Mouse (Mus musculus) left cerebral cortex, postnatal 14 days (tissue): ENCODE data around the gene Rnf151. TPM values are rescaled to one million over a fixed set of nuclear protein-coding genes. Genes with fewer than 3 reads are reported as not detected.
A peak's percentile ranks its signal among the peaks of the same experiment; 100 is the strongest.
"Not testable (repeated sequence)": the region's sequence is repeated elsewhere in the genome, so short reads cannot be mapped to it uniquely, and the experiment has no call there.

Source experiments
- DNase-seq, 2 experiments: peaks; one replicate each; pipeline ENCODE4 v3.0.0; 2021 to 2022; ENCODE audit warnings: low spot score in 2 of 2, mixed read lengths in 1 of 2
- intact Hi-C: fragments of 180-260 bp; cut with DNase I; formaldehyde crosslinking; loops from one replicate; pipeline ENCODE4 v1.15.1; 2025
- total RNA-seq, 2 experiments: library from RNA; stranded (reverse); gene quantifications; 2 replicates each; pipeline ENCODE4 v1.2.3; 2021

Gene Rnf151
- total RNA-seq, 2 experiments from 2014 or later, result not detected

DNA sequence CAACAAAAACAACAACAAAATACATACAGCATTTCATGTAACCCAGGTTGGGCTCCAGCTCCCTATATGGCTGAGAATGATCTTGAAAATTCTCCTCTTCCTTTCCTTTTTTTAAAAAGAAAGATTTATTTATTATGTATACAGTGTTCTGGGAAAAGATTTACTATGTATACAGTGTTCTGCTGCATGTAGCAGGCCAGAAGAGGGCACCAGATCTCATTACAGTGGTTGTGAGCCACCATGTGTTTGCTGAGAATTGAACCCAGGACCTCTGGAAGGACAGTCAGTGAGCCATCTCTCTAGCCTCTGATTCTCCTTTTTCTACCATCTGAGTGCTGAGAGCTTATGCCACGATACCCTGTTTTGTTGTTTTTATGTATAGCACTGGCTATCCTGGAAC lies 16.6 kb upstream of the Rnf151 start:
- no peak for DNase-seq
- intact Hi-C loops, result no loop called here

GRCm38 (mm10) chr17:24733434-24734050 lies 15.7 kb upstream of the Rnf151 start:
- intact Hi-C loops, result no loop called here
- no peak for DNase-seq

- DNase-seq, result no peak
- intact Hi-C loops, result no loop called here
These were observed 14.5 kb upstream of the Rnf151 start for GRCm38 (mm10) chr17:24732233-24732935.

DNA sequence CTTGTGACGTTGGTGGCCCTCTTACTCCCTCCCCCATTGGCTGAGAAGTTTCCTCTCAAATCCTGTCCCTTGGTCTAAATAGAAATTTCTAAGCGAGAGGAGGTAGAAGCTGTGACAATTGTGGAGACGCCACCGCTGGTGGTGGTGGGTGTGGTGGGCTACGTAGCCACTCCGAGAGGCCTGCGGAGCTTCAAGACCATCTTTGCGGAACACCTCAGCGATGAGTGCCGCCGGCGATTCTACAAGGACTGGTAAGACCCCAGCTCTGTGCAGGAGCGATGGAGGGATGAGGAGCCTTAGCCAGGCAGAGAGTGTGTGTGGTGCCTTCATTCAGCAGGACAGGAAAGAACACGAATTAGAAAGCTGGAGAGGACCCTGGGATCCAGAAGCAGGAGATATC lies 12.9 kb upstream of the Rnf151 start:
- DNase-seq, result no peak
- intact Hi-C loops, result no loop called here

- DNase-seq, result no peak
- intact Hi-C loops, result no loop called here
These were observed 11.2 kb upstream of the Rnf151 start for GRCm38 (mm10) chr17:24729067-24729466.

- no peak for DNase-seq
- intact Hi-C loops, result no loop called here
These were observed 10.3 kb upstream of the Rnf151 start for GRCm38 (mm10) chr17:24728184-24728583.

DNA sequence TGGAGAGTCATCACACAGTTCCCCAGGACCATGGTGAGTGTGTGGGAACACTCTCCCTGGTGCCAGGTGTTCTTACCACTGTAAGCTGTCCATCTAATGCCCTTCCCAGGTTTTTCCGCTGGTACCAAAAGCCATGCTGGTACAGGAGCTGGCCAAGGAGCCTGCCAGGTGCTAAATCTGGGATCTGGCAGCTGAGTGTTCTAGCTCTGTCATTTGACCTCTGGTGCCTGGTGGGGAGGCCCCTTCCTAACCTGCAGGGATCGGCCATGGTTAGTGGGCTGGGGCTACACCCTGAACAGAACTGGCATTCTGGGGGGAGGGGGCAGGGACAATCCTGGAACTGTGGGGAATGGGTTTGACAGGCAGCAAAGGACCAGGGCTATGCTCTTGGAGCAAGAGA lies 9.8 kb upstream of the Rnf151 start, which contains the start of gene Rpl3l:
Rpl3l (plus strand) TSS at position 203 of the 400 bp plus-strand sequence.
- intact Hi-C loops, result no loop called here
- DNase-seq, result no peak

DNA sequence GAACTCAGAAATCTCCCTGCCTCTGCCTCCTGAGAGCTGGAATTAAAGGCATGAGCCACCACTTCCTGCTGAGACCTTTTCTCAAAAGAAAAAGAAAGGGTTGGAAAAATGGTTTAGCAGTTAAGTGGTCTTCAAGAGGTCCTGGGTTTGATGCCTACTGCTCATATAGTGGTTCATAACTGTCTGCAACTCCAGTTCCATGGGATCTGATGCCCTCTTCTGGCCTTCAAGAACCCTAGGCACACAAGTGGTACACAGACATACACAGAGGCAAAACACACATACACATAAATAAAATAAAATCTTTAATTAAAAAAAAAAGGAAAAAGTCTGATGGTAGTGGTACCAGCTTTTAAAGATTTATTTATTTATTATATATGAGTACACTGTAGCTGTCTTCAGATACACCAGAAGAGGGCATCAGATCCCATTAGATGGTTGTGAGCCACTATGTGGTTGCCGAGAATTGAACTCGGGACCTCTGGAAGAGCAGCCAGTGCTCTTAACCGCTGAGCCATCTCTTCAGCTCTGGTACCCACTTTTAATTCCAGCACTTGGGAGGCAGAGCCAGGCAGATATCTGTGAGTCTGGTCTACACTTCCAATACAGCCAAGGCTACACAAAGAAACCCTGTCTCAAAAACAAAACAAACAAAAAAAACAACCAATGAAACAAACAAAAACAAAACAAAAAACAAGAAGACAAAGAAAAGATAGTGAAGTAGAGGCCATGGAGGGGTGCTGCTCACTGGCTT lies 8.0 kb upstream of the Rnf151 start:
- no peak for DNase-seq
- intact Hi-C loops, result no loop called here

- intact Hi-C loops, result no loop called here
- DNase-seq, result peak; percentile 97 to 98
These were observed 6.3 kb upstream of the Rnf151 start, which contains the start of gene Ndufb10 for GRCm38 (mm10) chr17:24724184-24724583. Ndufb10 (minus strand) TSS chr17:24724478.

GRCm38 (mm10) chr17:24723881-24724180 lies 6.0 kb upstream of the Rnf151 start:
- peak in 1 of 2 experiments; percentile 22 for DNase-seq
- intact Hi-C loops, result no loop called here

DNA sequence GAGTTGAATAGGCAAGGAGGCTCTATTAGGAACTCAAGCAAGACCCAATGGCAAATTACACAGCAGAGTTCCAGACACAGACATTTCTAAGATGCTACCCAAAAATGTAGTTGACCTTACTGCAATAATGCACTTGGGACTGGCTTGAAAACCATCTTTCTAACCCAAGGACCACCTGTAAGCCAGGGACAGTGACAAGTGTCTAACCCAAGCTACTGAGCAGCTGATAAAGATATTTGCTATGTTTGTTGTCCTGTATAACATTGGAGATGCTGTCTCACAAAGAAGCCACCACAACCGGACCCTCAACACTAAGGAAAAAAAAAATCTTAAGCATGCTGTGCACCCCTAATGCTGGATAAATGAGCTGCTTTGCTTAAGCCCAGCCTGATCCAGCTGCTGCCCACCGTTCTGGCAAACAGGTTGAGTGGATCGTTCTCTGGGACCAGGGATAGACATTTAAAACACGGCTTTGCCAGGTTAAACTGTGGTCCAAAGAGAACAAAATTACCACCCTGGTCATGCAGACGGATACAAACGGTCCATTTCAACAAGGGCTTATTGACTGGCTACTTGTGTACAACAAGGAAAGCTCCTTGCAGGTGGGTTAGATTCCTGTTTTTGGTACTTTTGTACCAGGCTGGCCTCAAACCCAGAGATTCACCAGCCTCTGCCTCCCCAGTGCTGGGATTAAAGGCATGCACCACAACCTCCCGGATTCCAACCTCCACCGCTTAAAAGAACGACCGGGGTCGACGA lies 5.4 kb upstream of the Rnf151 start:
- intact Hi-C loops, result no loop called here
- no peak for DNase-seq

GRCm38 (mm10) chr17:24722220-24722924 lies 4.5 kb upstream of the Rnf151 start:
- intact Hi-C loops, result no loop called here

DNA sequence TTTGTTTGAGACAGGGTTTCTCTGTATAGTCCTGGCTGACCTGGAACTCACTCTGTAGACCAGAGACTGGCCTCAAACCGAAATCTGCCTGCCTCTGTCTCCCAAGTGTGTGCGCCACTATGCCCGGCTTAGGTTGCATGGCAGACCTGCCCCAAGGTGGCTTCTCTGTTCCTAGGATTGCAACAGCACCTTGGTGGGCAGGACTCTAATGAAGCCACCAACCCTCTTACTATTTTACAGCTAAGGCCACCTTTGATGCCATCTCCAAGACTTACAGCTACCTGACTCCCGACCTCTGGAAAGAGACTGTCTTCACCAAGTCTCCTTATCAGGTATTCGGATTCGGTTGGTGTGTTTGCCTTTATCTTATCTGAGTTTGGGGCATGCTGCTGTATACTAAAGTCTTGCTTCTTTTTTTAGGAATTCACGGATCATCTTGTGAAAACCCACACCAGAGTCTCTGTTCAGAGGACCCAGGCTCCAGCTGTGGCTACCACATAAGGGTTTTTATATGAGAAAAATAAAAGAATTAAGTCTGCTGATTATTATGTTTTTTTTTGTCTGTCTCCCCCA lies 3.6 kb upstream of the Rnf151 start:
- intact Hi-C loops, DNase-seq: not testable (repeated sequence)

More at GRCm38 (mm10) chr17:24722220-24722924, 4.5 kb upstream of the Rnf151 start:
- no peak for DNase-seq

DNA sequence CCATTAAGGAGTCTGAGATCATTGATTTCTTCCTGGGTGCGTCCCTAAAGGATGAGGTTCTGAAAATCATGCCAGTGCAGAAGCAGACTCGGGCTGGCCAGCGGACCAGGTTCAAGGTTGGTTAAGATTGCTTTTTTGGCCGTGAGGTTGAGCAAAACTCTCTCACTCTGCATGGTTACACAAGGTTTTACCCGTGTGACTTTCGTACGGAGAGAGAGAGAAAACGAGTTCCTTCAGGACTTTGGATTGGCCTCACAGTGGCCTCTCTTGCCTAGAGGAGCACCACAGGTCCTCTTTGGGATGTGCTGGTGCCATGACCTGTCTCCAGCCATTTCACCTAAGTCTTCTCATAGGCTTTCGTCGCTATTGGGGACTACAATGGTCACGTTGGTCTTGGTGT lies 2.8 kb upstream of the Rnf151 start:
- intact Hi-C loops, DNase-seq: not testable (repeated sequence)

DNA sequence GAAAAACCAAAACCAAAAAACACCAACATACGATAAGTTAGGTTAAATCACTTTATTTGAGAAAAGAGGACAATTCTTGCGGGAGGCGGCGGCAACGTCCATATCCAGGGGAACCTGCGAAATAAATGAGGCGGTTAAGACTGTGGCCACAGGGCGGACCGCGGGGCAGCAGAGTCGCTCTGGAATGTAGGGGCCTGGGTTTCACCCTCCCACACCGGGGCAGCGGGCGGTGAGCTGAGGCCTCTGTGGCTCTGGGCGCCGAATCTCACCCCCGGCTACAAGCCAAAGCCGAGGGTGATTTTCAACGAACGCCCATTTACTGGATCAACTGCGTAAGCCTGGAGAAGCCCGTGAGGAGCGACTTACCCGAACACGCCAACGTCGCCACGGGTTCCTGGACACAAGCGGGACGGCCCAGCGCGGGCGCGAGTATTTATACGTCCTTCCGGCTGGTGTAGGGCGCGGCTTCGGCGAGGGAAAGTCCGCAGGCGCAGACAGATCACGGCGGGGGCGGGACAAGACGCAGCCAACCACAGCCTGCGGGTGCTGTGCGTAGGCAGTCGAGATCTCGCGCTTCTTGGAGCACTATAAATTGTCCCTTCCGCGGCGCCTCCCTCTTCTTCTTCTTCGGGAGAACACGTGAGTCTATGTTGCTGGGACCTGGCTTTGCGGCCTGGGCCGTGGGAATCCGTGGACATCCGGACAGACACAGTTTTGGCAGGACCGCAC lies 1.8 kb upstream of the Rnf151 start:
- intact Hi-C loops, result loop anchor here (1.0 kb wide), 1 partner anchor 12 kb away; the partner anchor contains the start of gene Tbl3

GRCm38 (mm10) chr17:24718938-24719337 lies 1.1 kb upstream of the Rnf151 start:
- not testable (repeated sequence) for DNase-seq
- intact Hi-C loops, result loop anchor here (1.0 kb wide), 1 partner anchor 12 kb away; the partner anchor contains the start of gene Tbl3

More for the DNA sequence above, 1.8 kb upstream of the Rnf151 start:
- DNase-seq, result peak; percentile 99

DNA sequence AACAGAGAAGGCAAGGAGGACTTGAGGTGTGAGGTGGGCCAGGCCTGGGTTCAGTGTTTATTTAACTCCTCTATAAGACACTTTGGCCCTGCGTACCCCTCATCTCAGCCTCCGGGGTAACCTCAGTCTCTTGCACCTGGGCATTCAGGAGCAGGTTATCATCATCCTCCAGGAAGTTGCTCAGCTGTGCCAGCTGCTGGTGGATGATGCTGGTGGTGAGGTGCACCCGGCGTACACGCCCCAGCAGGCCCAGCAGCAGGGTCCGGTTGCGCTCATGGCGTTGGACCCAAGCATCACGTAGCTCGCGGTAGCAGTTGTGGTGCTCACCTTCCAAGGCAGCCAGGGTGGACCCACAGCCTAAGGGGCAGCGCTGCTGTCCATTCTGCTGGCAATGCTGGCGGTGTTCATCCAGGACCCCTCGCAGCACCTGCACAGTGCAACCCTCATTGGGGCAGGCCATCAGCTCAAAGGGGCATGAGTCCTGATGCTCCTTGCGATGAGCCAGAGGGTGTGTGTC lies 1.6 kb downstream of the Rnf151 start:
- DNase-seq, result no peak
- intact Hi-C loops, result no loop called here

DNA sequence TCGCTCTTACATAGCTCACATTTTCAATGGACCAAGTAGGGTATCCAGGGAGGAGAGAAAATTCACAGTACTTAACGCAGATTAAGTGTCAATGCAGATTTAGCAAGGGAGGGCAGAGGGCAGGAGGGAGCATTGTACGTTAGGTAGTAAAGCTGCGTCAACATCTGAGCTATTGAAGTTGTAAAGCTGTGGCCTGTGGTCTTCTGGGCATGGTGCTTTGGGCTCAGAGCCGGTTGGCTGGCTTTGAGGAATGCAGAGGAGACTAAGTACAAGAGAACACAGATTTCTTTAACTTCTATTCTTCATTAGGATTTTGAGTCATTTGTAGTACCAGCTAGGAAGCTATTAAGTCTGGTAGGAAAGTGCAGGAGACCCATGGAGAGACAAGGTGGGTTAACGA lies 2.3 kb downstream of the Rnf151 start:
- intact Hi-C loops, result no loop called here
- DNase-seq, result no peak
